Mouse (Mus musculus): ENCODE results near the gene Prrg4. TPM values are rescaled to one million over a fixed set of nuclear protein-coding genes. Genes with fewer than 3 reads are reported as not detected.

The Prrg4 gene
- polyA plus RNA-seq, 1 experiment: 1.4 TPM

GRCm38 (mm10) chr2:104816371-104816827 is 33.3 kb downstream of the Prrg4 start, which contains the start of gene Qser1:
Gene Qser1 (minus strand): TSS chr2:104816760.
- TF ChIP-seq POLR2A (IDR thresholded peaks at IDR 0.05; ENCODE audit: borderline replicate concordance, extremely low read depth, low read depth, low read length) (no peak), CTCF (IDR thresholded peaks at IDR 0.05; ENCODE audit: insufficient read depth, low read length) (no peak)
- Histone ChIP-seq H3K4me1 (ENCODE audit: control insufficient read depth, insufficient read depth, low read length) (peaks cover 2% of the 10 kb centered on the region; the same call in 1 of the 2 replicates), H3K4me3 (replicated peaks; ENCODE audit: extremely low read depth, low read depth, low read length) (peak within 1 kb of the TSS; percentile 75)
- no peak for DNase-seq
- under 1% methylated on average over 26 of the region's 50 CpGs for WGBS

GRCm38 (mm10) chr2:104815561-104816370 is 33.9 kb downstream of the Prrg4 start:
- WGBS: under 1% methylated on average over 32 of the region's 33 CpGs
- DNase-seq: peak; percentile 47

GRCm38 (mm10) chr2:104814181-104814951 is 35.3 kb downstream of the Prrg4 start:
- H3K4me3 ChIP-seq (replicated peaks; ENCODE audit: extremely low read depth, low read depth, low read length): no peak overlapping the region
- DNase-seq: no peak
- 44% methylated on average over 5 of the region's 5 CpGs for WGBS
- H3K4me1 ChIP-seq (ENCODE audit: control insufficient read depth, insufficient read depth, low read length): peaks cover 2% of the 10 kb centered on the region; the same call in 1 of the 2 replicates
- TF ChIP-seq CTCF (IDR thresholded peaks at IDR 0.05; ENCODE audit: insufficient read depth, low read length): no peak
- no peak for TF ChIP-seq POLR2A (IDR thresholded peaks at IDR 0.05; ENCODE audit: borderline replicate concordance, extremely low read depth, low read depth, low read length)

More at GRCm38 (mm10) chr2:104815561-104816370, 33.9 kb downstream of the Prrg4 start:
- TF ChIP-seq POLR2A (IDR thresholded peaks at IDR 0.05; ENCODE audit: borderline replicate concordance, extremely low read depth, low read depth, low read length): no peak
- no peak for TF ChIP-seq CTCF (IDR thresholded peaks at IDR 0.05; ENCODE audit: insufficient read depth, low read length)
- peaks cover 2% of the 10 kb centered on the region; the same call in 1 of the 2 replicates for H3K4me1 ChIP-seq (ENCODE audit: control insufficient read depth, insufficient read depth, low read length)
- H3K4me3 ChIP-seq (replicated peaks; ENCODE audit: extremely low read depth, low read depth, low read length): peak overlapping the region; percentile 75

- DNase-seq: no peak
- no peaks in the 10 kb centered on the region for H3K4me1 ChIP-seq (ENCODE audit: control insufficient read depth, insufficient read depth, low read length)
- WGBS: 46% methylated on average over 1 of the region's 1 CpGs
- no peak overlapping the region for H3K4me3 ChIP-seq (replicated peaks; ENCODE audit: extremely low read depth, low read depth, low read length)
- TF ChIP-seq POLR2A (IDR thresholded peaks at IDR 0.05; ENCODE audit: borderline replicate concordance, extremely low read depth, low read depth, low read length) (no peak), CTCF (IDR thresholded peaks at IDR 0.05; ENCODE audit: insufficient read depth, low read length) (no peak)
Measured at GRCm38 (mm10) chr2:104805435-104805834, 44.2 kb downstream of the Prrg4 start.

Other genes starting within 250 kb of the Prrg4 start
- 4.7 and 5.1 TPM in 2 replicates for gene Tcp11l1, start 137.7 kb downstream of the Prrg4 start, polyA plus RNA-seq (2012; rRNA removed)
- not detected in 2 replicates for gene Pin1rt1, start 133.5 kb downstream of the Prrg4 start, polyA plus RNA-seq (2012; rRNA removed)
- 1.1 and 1.7 TPM in 2 replicates for gene Depdc7, start 107.0 kb downstream of the Prrg4 start, polyA plus RNA-seq (2012; rRNA removed)
- gene Qser1, start 33.1 kb downstream of the Prrg4 start, polyA plus RNA-seq (2012; rRNA removed): 4.6 and 5.9 TPM in 2 replicates
- 1.1 TPM in 1 of 2 replicates, not detected in the other for gene Ccdc73, start 17.9 kb upstream of the Prrg4 start, polyA plus RNA-seq (2012; rRNA removed)
- gene Eif3m, start 167.2 kb upstream of the Prrg4 start, polyA plus RNA-seq (2012; rRNA removed): 15.5 and 24.7 TPM in 2 replicates
- not detected in 2 replicates for gene Gm11060, start 242.1 kb upstream of the Prrg4 start, polyA plus RNA-seq (2012; rRNA removed)

All from lung, adult 2 months (tissue).